Mouse (Mus musculus): ENCODE data around the gene Tmem273. TPM values are rescaled to one million over a fixed set of nuclear protein-coding genes. Genes with fewer than 3 reads are reported as not detected.

Gene Tmem273
- 5.4 and 6.2 TPM in 2 replicates for polyA plus RNA-seq (2012; rRNA removed)

DNA sequence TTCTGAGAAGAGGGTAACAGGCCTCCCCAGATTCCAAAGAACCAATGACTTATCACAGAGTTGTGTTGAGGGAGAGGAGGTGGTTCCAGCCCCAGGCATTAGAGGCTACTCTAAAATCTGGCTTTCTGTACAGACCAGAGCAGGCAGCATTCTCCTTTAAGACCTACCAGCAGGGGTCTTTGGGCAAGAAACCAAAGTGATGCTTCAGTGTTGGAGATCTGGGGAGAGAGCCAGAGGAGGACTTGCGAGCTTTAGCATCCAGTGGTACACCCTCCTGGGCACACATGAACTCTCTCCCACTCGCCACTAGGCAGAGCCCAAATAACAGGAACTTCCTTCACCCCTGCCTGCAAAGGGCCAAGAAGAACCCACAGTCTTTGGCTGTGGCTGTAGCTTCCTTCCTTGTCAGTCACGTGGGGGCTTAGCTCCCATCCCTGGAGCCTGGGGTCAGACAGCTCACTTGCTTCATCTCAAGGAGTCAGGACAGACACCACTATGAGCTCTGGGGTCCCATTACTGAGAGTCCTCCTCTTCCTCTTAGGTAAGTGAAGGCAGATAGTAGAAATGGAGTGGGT is at the start of gene Tmem273:
TSS of gene Tmem273 (plus strand) at position 408 of the 575 bp plus-strand sequence.
- no peak for DNase-seq (ENCODE audit: low spot score)

GRCm38 (mm10) chr14:32736561-32736960 is 49.2 kb upstream of the Tmem273 start:
- DNase-seq (ENCODE audit: low spot score) = no peak

DNA sequence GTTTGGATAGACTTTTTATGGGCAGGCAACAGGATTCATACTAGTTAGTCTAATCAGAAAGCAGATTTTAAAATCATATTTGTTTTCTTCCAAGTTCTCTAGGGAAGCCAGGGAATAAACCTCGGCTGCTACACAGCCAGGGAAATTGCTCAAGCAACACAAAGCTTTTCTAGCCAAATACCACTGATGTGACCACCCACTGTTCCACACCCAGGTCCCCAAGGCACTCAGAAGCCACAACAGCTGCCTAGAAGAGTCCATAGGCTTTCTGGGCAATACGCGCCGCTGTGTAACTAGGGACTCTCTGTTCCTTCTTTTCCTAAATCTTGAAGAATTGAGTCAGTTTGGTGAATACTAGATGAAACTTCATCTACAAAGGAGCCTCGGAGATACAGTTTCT is 47.2 kb upstream of the Tmem273 start:
- DNase-seq (ENCODE audit: low spot score) = no peak

DNA sequence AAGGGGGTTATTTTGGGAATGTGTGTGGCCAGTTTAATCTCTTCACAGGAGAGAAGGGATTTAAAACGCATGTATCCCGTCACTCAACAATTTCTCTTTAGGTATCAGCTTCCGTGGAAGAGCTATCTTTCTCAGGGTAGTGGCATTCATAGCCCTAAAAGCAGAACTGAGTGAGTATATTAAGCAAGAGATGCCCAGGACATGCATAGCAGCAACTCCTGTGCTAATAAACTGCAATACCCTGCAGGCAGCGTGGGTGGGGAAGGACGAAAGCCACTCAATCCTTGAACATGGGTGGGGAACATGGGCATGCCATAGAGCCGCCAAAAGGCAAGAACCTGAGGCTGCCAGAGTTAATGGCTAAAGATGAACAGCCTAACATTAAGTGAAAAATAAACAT is 37.2 kb upstream of the Tmem273 start:
- no peak for DNase-seq (ENCODE audit: low spot score)

DNA sequence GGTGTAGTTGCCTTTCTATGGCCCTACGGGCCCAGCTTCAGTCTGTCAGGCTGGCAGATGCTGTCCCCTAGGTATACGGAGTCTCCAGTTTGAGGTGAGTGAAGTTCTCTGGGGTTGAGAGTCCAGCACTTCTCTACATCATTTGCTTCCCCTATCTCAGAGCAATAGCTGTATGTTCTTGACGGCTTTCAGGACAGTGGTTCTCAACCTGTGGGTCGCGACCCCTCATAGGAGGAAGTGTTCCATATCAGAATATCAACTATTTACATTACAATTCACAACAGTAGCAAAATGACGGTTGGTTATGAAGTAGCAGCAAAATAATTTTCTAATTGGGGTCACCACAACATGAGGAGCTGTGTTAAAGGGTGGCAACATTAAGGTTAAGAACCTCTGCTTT is 35.0 kb upstream of the Tmem273 start:
- DNase-seq (ENCODE audit: low spot score) = no peak

GRCm38 (mm10) chr14:32754286-32754685 is 31.5 kb upstream of the Tmem273 start:
- DNase-seq (ENCODE audit: low spot score) = no peak

- no peak for DNase-seq (ENCODE audit: low spot score)
Observed at GRCm38 (mm10) chr14:32762177-32762576, 23.6 kb upstream of the Tmem273 start.

- DNase-seq (ENCODE audit: low spot score) = no peak
Observed at GRCm38 (mm10) chr14:32770563-32770962, 15.2 kb upstream of the Tmem273 start.

DNA sequence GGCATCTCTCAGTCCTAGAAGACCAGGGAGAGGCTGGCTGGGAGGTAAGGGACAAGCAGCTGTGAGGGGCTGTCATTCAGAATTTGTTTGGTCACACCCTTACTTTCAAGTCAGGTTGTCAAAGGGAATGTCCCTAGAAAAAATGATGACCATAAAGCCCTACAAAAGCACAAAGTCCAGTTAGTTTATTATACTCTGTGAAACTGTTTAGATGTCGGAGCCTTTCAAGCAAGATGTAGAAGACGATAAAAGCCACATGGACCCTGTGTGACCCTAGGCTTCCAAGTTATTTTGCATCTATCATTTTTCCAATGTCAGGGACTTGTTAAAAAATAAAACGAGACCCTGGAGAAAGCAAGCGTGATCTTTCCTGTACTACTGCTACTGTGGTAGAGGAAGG is 13.7 kb upstream of the Tmem273 start:
- no peak for DNase-seq (ENCODE audit: low spot score)

DNA sequence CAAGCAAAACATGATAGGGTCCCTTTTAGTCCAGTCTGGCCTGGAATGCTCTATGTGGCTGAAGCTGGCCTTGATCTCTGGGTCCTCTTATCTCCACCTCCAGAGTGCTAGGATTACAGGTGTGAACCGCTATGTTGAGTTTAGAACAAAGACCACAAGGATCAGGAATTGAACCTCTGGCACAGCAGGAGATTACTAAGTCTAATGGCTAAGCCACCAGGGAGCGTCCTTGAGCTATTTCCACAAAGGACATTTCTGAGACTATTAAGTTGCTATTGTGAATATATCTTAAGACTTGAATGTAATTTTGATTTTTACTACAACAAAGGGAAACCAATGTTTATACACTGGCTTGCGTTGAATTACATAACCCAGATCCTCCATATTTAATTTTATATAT is 13.0 kb upstream of the Tmem273 start:
- no peak for DNase-seq (ENCODE audit: low spot score)

DNA sequence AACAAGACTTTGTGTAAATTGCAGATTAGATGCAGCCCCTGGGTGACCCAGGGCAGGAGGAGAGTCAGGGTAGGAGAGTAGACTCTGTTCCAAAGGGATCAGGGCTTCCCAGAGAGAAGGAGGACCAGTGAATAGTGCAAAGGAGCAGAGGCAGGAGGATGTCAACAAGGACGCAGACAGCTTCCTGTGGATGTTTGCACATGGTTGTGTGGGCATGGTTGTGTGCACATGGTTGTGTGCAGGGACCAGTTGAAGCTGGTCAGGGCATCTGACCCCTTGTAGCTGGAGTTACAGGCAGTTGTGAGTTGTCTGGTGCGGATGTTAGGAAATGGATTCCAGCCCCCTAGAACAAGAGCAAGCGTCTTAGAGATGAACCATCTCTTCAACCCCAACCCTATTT is 12.3 kb upstream of the Tmem273 start:
- no peak for DNase-seq (ENCODE audit: low spot score)

GRCm38 (mm10) chr14:32776077-32776476 is 9.7 kb upstream of the Tmem273 start:
- DNase-seq (ENCODE audit: low spot score) = no peak

GRCm38 (mm10) chr14:32778362-32778761 is 7.4 kb upstream of the Tmem273 start:
- no peak for DNase-seq (ENCODE audit: low spot score)

GRCm38 (mm10) chr14:32782866-32783265 is 2.9 kb upstream of the Tmem273 start:
- no peak for DNase-seq (ENCODE audit: low spot score)

DNA sequence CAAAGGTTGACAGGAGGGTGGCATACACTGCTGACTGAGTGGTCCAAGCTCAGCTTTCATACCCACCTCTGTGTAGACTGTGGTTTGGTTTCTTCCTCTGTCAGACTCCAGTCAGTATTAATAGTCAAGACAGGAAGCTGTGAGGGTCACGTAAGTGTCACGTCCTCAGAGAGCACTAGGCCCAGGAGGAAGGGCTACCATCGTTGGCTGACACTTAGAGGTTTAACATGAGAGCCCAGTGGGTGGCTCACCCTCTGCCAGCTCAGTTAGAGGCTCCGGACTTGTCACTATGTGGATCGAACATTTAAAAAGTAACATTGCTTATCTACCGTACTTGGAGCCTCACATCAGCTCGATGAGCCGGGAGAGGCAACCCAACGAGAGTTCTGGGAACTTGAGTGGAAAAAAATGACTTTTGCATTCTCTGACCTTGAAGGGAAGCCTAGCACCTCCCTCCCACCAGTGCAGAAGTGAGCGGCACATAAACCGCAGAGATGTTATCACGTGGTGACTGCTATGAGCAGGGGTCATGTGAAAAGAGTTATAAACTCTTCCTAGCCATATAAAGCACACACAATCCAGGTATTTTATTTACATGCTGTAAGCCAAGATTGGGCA is 1.5 kb upstream of the Tmem273 start:
- DNase-seq (ENCODE audit: low spot score) = no peak

DNA sequence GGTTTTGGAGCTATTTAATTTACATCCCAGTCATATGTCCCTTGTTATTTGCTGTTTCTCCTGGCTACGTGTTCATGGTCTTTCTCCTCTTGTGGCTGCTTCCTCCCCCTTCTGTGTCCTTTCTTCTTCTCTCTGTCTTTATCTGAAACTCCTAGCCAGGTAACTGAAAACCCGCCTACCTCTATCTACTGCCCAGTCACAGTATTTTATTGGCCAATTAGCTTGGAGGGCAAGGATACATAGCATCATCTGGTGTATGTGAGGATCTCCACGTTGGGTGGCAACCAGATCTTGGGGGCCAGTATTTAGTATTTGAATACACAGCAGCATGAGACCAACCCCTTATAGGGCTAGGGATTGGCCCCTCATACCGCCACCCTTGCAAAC is 1.0 kb upstream of the Tmem273 start:
- DNase-seq (ENCODE audit: low spot score) = no peak

DNA sequence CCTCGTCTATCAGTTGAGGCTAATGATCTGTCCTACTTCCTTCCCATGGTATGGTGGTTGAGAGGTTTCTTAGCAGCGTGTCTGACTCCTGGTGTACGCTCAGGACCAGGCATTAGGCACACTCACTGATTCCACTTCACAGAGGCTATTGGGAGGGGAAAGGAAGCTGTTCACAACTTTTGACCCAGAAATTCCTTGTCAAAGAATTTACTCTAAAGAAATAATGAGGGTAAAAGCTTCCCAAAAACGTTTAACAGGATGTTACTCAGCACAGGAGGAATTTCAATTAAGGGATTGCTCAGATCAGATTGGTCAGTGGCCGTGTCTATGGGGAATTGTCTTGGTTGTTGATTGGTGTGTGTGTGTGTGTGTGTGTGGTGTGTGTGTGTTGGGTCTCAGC is 1.9 kb downstream of the Tmem273 start:
- DNase-seq (ENCODE audit: low spot score) = no peak

- no peak for DNase-seq (ENCODE audit: low spot score)
Observed at GRCm38 (mm10) chr14:32796375-32796774, 10.6 kb downstream of the Tmem273 start.

DNA sequence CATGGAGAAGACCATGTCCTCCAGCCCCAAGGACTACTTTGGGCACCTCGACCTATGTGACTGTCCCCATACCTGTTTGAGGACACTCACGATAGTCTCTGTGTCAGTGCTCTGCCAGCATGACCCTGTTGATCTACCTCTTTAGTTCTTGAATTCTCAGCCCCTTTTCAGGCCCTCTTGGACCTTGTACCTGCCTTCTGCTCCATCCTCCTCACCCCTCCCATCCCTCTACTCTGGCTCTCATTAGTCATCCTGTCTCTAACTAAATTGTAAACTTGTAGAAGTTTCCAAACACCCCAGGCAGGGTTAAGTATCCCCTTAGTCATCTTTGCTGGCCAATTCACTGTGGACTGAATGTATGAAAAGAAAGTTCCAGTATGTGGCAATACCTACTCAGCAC is 12.0 kb downstream of the Tmem273 start:
- DNase-seq (ENCODE audit: low spot score) = no peak

DNA sequence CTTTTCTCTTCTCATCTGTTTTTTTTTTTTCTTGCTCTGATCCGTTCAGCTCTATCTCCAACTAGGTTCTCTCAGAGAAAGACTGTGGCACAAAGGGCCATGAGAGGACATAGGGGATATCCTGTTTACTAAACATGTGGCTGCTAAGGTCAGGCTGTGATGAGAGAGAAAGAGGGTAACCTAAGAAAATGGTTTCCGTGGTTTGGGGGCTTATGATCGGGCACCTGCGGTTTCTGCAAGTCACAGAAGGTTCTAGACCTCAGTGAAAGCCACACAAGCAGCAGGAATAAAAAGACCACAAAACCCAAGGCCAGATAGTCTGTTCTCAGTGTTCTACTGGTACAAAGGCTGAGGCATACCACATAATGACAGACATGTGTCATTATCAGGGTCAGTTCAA is 12.6 kb downstream of the Tmem273 start:
- no peak for DNase-seq (ENCODE audit: low spot score)

GRCm38 (mm10) chr14:32800048-32800447 is 14.3 kb downstream of the Tmem273 start:
- DNase-seq (ENCODE audit: low spot score) = no peak

- DNase-seq (ENCODE audit: low spot score) = no peak
Observed at GRCm38 (mm10) chr14:32801016-32801661, 15.4 kb downstream of the Tmem273 start.

DNA sequence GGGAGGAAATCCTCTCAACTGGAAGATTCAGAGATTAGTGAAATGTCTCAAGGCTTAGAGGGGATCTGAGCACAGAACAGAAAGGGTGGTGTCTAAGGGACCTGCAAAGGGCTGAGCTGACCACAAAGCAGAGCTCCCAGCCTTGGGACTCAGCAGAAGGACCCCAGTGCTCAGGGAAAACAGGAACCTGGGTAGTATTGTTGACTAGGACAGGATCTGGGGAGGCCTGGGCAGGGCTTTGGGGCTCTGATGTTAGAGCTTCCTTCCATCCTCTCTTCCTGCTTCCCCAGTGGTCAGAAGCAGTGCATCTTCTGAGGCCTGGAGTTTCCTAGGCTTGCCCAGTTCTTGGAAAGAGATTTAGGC is 15.9 kb downstream of the Tmem273 start:
- no peak for DNase-seq (ENCODE audit: low spot score)

DNA sequence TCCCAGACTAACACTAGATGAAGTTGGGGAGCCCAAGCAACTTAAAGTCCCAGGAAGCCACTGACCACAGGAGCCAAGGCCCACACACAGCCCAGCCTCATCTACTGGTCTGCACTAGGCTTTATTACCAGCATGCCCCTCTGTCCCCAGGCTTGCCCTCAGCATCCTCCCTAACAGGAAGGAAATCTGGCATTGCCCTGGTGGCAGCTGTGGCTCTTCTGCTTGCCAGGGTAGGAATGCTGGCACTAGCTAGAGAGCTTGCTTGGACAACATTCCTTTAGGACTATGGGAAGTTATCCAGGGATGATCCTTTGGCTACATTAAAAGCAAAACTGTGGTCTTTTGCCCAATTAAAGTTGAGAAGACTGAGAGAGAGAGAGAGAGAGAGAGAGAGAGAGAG is 24.3 kb downstream of the Tmem273 start:
- no peak for DNase-seq (ENCODE audit: low spot score)

Data from urinary bladder, adult 2 months (tissue).